Mouse (Mus musculus): ENCODE measurements around the gene Strn. TPM values are rescaled to one million over a fixed set of nuclear protein-coding genes. Genes with fewer than 3 reads are reported as not detected.

The Strn gene
- polyA plus RNA-seq, 1 experiment: 4.0 TPM

- H3K4me3 ChIP-seq: no peak overlapping the region
- TF ChIP-seq CEBPB (IDR thresholded peaks at IDR 0.05; ENCODE audit: insufficient read depth, poor library complexity, severe bottlenecking) (no peak), TCF12 (IDR thresholded peaks at IDR 0.05; ENCODE audit: insufficient read depth, poor library complexity, severe bottlenecking) (no peak), SRF (IDR thresholded peaks at IDR 0.05; ENCODE audit: control insufficient read depth, insufficient read length, low read depth) (no peak), E2F4 (IDR thresholded peaks at IDR 0.05; ENCODE audit: insufficient read depth) (no peak), POLR2A (IDR thresholded peaks at IDR 0.05; ENCODE audit: insufficient read length, low read depth) (no peak), REST (IDR thresholded peaks at IDR 0.05; ENCODE audit: insufficient read depth, insufficient read length) (no peak), USF1 (IDR thresholded peaks at IDR 0.05; ENCODE audit: low read depth) (no peak), MYOG (IDR thresholded peaks at IDR 0.05; ENCODE audit: control insufficient read depth in 1 of 3, insufficient read depth in 1 of 3, insufficient read length in 2 of 3, low read depth in 2 of 3) (no peak), TCF3 (IDR thresholded peaks at IDR 0.05; ENCODE audit: insufficient read length, low read depth) (no peak), MYOD1 (IDR thresholded peaks at IDR 0.05; ENCODE audit: control insufficient read depth in 1 of 3, insufficient read length in 2 of 3, low read depth in 2 of 3) (no peak), MAX (IDR thresholded peaks at IDR 0.05; ENCODE audit: low read depth) (no peak), POLR2AphosphoS2 (IDR thresholded peaks at IDR 0.05; ENCODE audit: insufficient read length, low read depth) (no peak)
- H3K79me2 ChIP-seq (ENCODE audit: control insufficient read depth, insufficient read depth): no peaks in the 10 kb centered on the region
- H3K27me3 ChIP-seq (ENCODE audit: control insufficient read depth, insufficient read depth, insufficient read length): no peaks in the 10 kb centered on the region
- no peak overlapping the region for H3K4me2 ChIP-seq (ENCODE audit: low read depth)
- no peak overlapping the region for H3ac ChIP-seq (ENCODE audit: control insufficient read depth, insufficient read length)
- H3K36me3 ChIP-seq (ENCODE audit: control insufficient read depth, insufficient read depth): no peaks in the 10 kb centered on the region
Measured at GRCm38 (mm10) chr17:78637140-78637539, 99.9 kb downstream of the Strn start.

DNA sequence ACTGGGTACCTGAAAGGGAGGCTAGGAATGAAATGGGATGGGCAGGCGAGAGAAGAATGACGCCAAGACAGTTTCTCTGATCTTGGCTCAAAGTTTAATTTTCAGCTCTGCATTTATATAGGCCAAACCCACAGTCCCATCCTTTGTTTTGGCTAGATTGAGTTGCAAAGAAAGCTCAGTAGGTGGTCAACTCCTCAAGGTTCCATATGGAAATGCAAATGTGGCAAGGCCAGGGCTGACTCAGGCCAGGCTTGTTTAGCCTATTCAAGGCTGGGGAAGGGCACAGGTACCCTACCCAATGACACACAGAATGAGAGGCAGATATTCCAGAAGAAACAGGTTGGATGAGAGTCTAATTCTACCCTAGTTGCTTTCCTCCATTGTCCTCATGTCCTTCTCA lies 101.4 kb downstream of the Strn start:
- TF ChIP-seq POLR2AphosphoS2 (IDR thresholded peaks at IDR 0.05; ENCODE audit: insufficient read length, low read depth) (no peak), SRF (IDR thresholded peaks at IDR 0.05; ENCODE audit: control insufficient read depth, insufficient read length, low read depth) (no peak), CEBPB (IDR thresholded peaks at IDR 0.05; ENCODE audit: insufficient read depth, poor library complexity, severe bottlenecking) (no peak), E2F4 (IDR thresholded peaks at IDR 0.05; ENCODE audit: insufficient read depth) (no peak), POLR2A (IDR thresholded peaks at IDR 0.05; ENCODE audit: insufficient read length, low read depth) (no peak), USF1 (IDR thresholded peaks at IDR 0.05; ENCODE audit: low read depth) (no peak), TCF3 (IDR thresholded peaks at IDR 0.05; ENCODE audit: insufficient read length, low read depth) (no peak), MYOD1 (IDR thresholded peaks at IDR 0.05; ENCODE audit: control insufficient read depth in 1 of 3, insufficient read length in 2 of 3, low read depth in 2 of 3) (no peak), REST (IDR thresholded peaks at IDR 0.05; ENCODE audit: insufficient read depth, insufficient read length) (no peak), MAX (IDR thresholded peaks at IDR 0.05; ENCODE audit: low read depth) (no peak), MYOG (IDR thresholded peaks at IDR 0.05; ENCODE audit: control insufficient read depth in 1 of 3, insufficient read depth in 1 of 3, insufficient read length in 2 of 3, low read depth in 2 of 3) (no peak), TCF12 (IDR thresholded peaks at IDR 0.05; ENCODE audit: insufficient read depth, poor library complexity, severe bottlenecking) (no peak)
- Histone ChIP-seq H3K79me2 (ENCODE audit: control insufficient read depth, insufficient read depth) (no peaks in the 10 kb centered on the region), H3ac (ENCODE audit: control insufficient read depth, insufficient read length) (no peak overlapping the region), H3K27me3 (ENCODE audit: control insufficient read depth, insufficient read depth, insufficient read length) (no peaks in the 10 kb centered on the region), H3K4me3 (no peak overlapping the region), H3K36me3 (ENCODE audit: control insufficient read depth, insufficient read depth) (no peaks in the 10 kb centered on the region), H3K4me2 (ENCODE audit: low read depth) (no peak overlapping the region)

- no peak overlapping the region for H3K4me2 ChIP-seq (ENCODE audit: low read depth)
- H3K36me3 ChIP-seq (ENCODE audit: control insufficient read depth, insufficient read depth): no peaks in the 10 kb centered on the region
- H3K4me3 ChIP-seq: no peak overlapping the region
- no peak overlapping the region for H3ac ChIP-seq (ENCODE audit: control insufficient read depth, insufficient read length)
- H3K79me2 ChIP-seq (ENCODE audit: control insufficient read depth, insufficient read depth): no peaks in the 10 kb centered on the region
- H3K27me3 ChIP-seq (ENCODE audit: control insufficient read depth, insufficient read depth, insufficient read length): no peaks in the 10 kb centered on the region
- TF ChIP-seq REST (IDR thresholded peaks at IDR 0.05; ENCODE audit: insufficient read depth, insufficient read length): no peak
- TF ChIP-seq MYOD1 (IDR thresholded peaks at IDR 0.05; ENCODE audit: control insufficient read depth in 1 of 3, insufficient read length in 2 of 3, low read depth in 2 of 3): no peak
- TF ChIP-seq TCF3 (IDR thresholded peaks at IDR 0.05; ENCODE audit: insufficient read length, low read depth): no peak
- no peak for TF ChIP-seq MYOG (IDR thresholded peaks at IDR 0.05; ENCODE audit: control insufficient read depth in 1 of 3, insufficient read depth in 1 of 3, insufficient read length in 2 of 3, low read depth in 2 of 3)
- TF ChIP-seq USF1 (IDR thresholded peaks at IDR 0.05; ENCODE audit: low read depth): no peak
Measured at GRCm38 (mm10) chr17:78624941-78625340, 112.1 kb downstream of the Strn start.

- TF ChIP-seq CEBPB (IDR thresholded peaks at IDR 0.05; ENCODE audit: insufficient read depth, poor library complexity, severe bottlenecking) (no peak), MYOG (IDR thresholded peaks at IDR 0.05; ENCODE audit: control insufficient read depth in 1 of 3, insufficient read depth in 1 of 3, insufficient read length in 2 of 3, low read depth in 2 of 3) (no peak), USF1 (IDR thresholded peaks at IDR 0.05; ENCODE audit: low read depth) (no peak), TCF12 (IDR thresholded peaks at IDR 0.05; ENCODE audit: insufficient read depth, poor library complexity, severe bottlenecking) (no peak), REST (IDR thresholded peaks at IDR 0.05; ENCODE audit: insufficient read depth, insufficient read length) (no peak), SRF (IDR thresholded peaks at IDR 0.05; ENCODE audit: control insufficient read depth, insufficient read length, low read depth) (no peak), MAX (IDR thresholded peaks at IDR 0.05; ENCODE audit: low read depth) (no peak)
- H3K4me3 ChIP-seq: no peak overlapping the region
- no peak overlapping the region for H3K4me2 ChIP-seq (ENCODE audit: low read depth)
- H3K79me2 ChIP-seq (ENCODE audit: control insufficient read depth, insufficient read depth): no peaks in the 10 kb centered on the region
- no peaks in the 10 kb centered on the region for H3K36me3 ChIP-seq (ENCODE audit: control insufficient read depth, insufficient read depth)
- H3ac ChIP-seq (ENCODE audit: control insufficient read depth, insufficient read length): no peak overlapping the region
- peaks cover 4% of the 10 kb centered on the region for H3K27me3 ChIP-seq (ENCODE audit: control insufficient read depth, insufficient read depth, insufficient read length)
Measured at GRCm38 (mm10) chr17:78621863-78622262, 115.1 kb downstream of the Strn start.

GRCm38 (mm10) chr17:78620740-78621139 lies 116.3 kb downstream of the Strn start:
- Histone ChIP-seq H3ac (ENCODE audit: control insufficient read depth, insufficient read length) (no peak overlapping the region), H3K4me3 (no peak overlapping the region), H3K79me2 (ENCODE audit: control insufficient read depth, insufficient read depth) (no peaks in the 10 kb centered on the region), H3K36me3 (ENCODE audit: control insufficient read depth, insufficient read depth) (no peaks in the 10 kb centered on the region), H3K4me2 (ENCODE audit: low read depth) (no peak overlapping the region), H3K27me3 (ENCODE audit: control insufficient read depth, insufficient read depth, insufficient read length) (peaks cover 4% of the 10 kb centered on the region)
- TF ChIP-seq REST (IDR thresholded peaks at IDR 0.05; ENCODE audit: insufficient read depth, insufficient read length): no peak
- no peak for TF ChIP-seq SRF (IDR thresholded peaks at IDR 0.05; ENCODE audit: control insufficient read depth, insufficient read length, low read depth)
- no peak for TF ChIP-seq TCF12 (IDR thresholded peaks at IDR 0.05; ENCODE audit: insufficient read depth, poor library complexity, severe bottlenecking)
- TF ChIP-seq POLR2A (IDR thresholded peaks at IDR 0.05; ENCODE audit: insufficient read length, low read depth): no peak
- no peak for TF ChIP-seq MYOD1 (IDR thresholded peaks at IDR 0.05; ENCODE audit: control insufficient read depth in 1 of 3, insufficient read length in 2 of 3, low read depth in 2 of 3)
- no peak for TF ChIP-seq USF1 (IDR thresholded peaks at IDR 0.05; ENCODE audit: low read depth)
- TF ChIP-seq POLR2AphosphoS2 (IDR thresholded peaks at IDR 0.05; ENCODE audit: insufficient read length, low read depth): no peak
- TF ChIP-seq MYOG (IDR thresholded peaks at IDR 0.05; ENCODE audit: control insufficient read depth in 1 of 3, insufficient read depth in 1 of 3, insufficient read length in 2 of 3, low read depth in 2 of 3): no peak
- no peak for TF ChIP-seq MAX (IDR thresholded peaks at IDR 0.05; ENCODE audit: low read depth)
- no peak for TF ChIP-seq CEBPB (IDR thresholded peaks at IDR 0.05; ENCODE audit: insufficient read depth, poor library complexity, severe bottlenecking)
- no peak for TF ChIP-seq TCF3 (IDR thresholded peaks at IDR 0.05; ENCODE audit: insufficient read length, low read depth)
- no peak for TF ChIP-seq E2F4 (IDR thresholded peaks at IDR 0.05; ENCODE audit: insufficient read depth)
